In the genomic region with DNA sequence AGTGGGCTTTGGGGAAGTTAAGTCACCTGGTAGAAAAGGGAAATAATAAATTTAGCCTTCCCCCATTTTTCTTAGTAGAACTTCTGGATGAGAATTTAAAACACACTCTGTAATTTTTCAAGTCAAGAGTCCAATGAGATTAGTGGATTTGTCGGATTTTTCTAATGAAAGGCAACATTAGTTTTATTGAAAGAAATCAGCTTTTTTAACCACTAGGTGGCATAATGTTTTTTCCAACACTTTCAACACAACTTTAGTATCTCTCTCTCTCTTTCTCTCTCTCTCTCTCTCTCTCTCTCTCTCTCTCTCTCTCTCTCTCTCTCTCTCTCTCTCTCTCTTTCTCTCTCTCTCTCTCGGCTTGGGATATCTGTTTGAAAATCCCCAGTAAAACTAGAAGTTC, we compare ENCODE assay signal across 20 mouse cellular contexts.
A peak's percentile ranks its signal among the peaks of the same experiment; 100 is the strongest.
DNase-seq lines count a peak whose midpoint lies in the region; ATAC-seq and TF ChIP-seq lines count a peak whose summit lies in the region.
"Had no signal": no experiment of that assay in that cellular context is flagged by ENCODE, and none has a peak within 500 bp of the region (broad histone marks: within the 10 kb centered on the region; RNA-seq: fewer than 3 reads in every experiment).

No protein-coding gene starts in this region.

- no peaks in the 10 kb centered on the region for H3K4me1 ChIP-seq in heart, postnatal 0 days (ENCODE audit: control insufficient read depth, insufficient read depth)
- H3K4me1 ChIP-seq in heart, embryonic 11.5 days (ENCODE audit: control insufficient read depth, insufficient read depth, low read length) = no peaks in the 10 kb centered on the region
- no peaks in the 10 kb centered on the region for H3K4me1 ChIP-seq in limb, embryonic 14.5 days (ENCODE audit: control insufficient read depth, insufficient read depth, low read length)
- no peaks in the 10 kb centered on the region for H3K4me1 ChIP-seq in limb, embryonic 10.5 days
- no peaks in the 10 kb centered on the region for H3K4me1 ChIP-seq in CH12.LX (ENCODE audit: control insufficient read depth in 1 of 2, insufficient read depth in 2 of 2)
- H3K4me1 ChIP-seq in stomach, postnatal 0 days (replicated peaks; ENCODE audit: control insufficient read depth, insufficient read depth) = no peaks in the 10 kb centered on the region
- H3K4me1 ChIP-seq in neural tube, embryonic 15.5 days = no peaks in the 10 kb centered on the region
- H3K4me1 ChIP-seq: heart, embryonic 10.5 days; hindbrain, embryonic 10.5 days; limb, embryonic 13.5 days; liver, embryonic 15.5 days; midbrain, embryonic 10.5 days had no signal

- TF ChIP-seq CTCF in heart, postnatal 0 days (IDR thresholded peaks at IDR 0.05; ENCODE audit: low read depth) = 0 out of 2 replicates have a peak, but pooled peaks have one; percentile 17
- peak in 1 of 2 experiments; percentile 47; a peak in 2 of 4 replicates for TF ChIP-seq CTCF in CH12.LX (conservative IDR thresholded peaks at IDR 0.05 in 1 of 2, IDR thresholded peaks at IDR 0.05 in 1 of 2; ENCODE audit: low read depth in 2 of 2, low read length in 2 of 2)
- peak; percentile 32 for TF ChIP-seq CTCF in stomach, postnatal 0 days (IDR thresholded peaks at IDR 0.05; ENCODE audit: low read depth)

- no peak overlapping the region for H3K4me2 ChIP-seq in heart, postnatal 0 days (ENCODE audit: low read depth, low read length)
- no peak overlapping the region for H3K4me2 ChIP-seq in heart, embryonic 11.5 days
- no peak overlapping the region for H3K4me2 ChIP-seq in limb, embryonic 14.5 days (replicated peaks; ENCODE audit: low read depth, low read length, severe bottlenecking)
- H3K4me2 ChIP-seq in CH12.LX (ENCODE audit: insufficient read depth, low read depth, poor library complexity, severe bottlenecking) = no peak overlapping the region
- no peak overlapping the region for H3K4me2 ChIP-seq in stomach, postnatal 0 days (replicated peaks; ENCODE audit: low read depth)
- H3K4me2 ChIP-seq in neural tube, embryonic 15.5 days = no peak overlapping the region
- H3K4me2 ChIP-seq: limb, embryonic 13.5 days; liver, embryonic 15.5 days had no signal

- no peak for ATAC-seq in heart, postnatal 0 days (ENCODE audit: insufficient read depth, low read depth)
- ATAC-seq in heart, embryonic 11.5 days (replicated peaks; ENCODE audit: insufficient number of reproducible peaks, low FRiP score, low TSS enrichment) = no peak
- ATAC-seq in limb, embryonic 14.5 days (ENCODE audit: low FRiP score, low read depth) = no peak
- no peak for ATAC-seq in stomach, postnatal 0 days (ENCODE audit: low FRiP score, low TSS enrichment)
- no peak for ATAC-seq in neural tube, embryonic 15.5 days (ENCODE audit: low FRiP score)

- no peaks in the 10 kb centered on the region for H3K9me3 ChIP-seq in heart, postnatal 0 days (replicated peaks; ENCODE audit: control insufficient read depth, low read length)
- no peaks in the 10 kb centered on the region for H3K9me3 ChIP-seq in heart, embryonic 11.5 days (replicated peaks; ENCODE audit: control insufficient read depth, low read length)
- no peaks in the 10 kb centered on the region for H3K9me3 ChIP-seq in limb, embryonic 14.5 days (ENCODE audit: control insufficient read depth, low read length)
- H3K9me3 ChIP-seq in limb, embryonic 10.5 days (replicated peaks) = no peaks in the 10 kb centered on the region
- H3K9me3 ChIP-seq in CH12.LX (replicated peaks; ENCODE audit: low read length) = no peaks in the 10 kb centered on the region
- no peaks in the 10 kb centered on the region for H3K9me3 ChIP-seq in stomach, postnatal 0 days (ENCODE audit: control insufficient read depth, low read length)
- no peaks in the 10 kb centered on the region for H3K9me3 ChIP-seq in neural tube, embryonic 15.5 days (replicated peaks)
- H3K9me3 ChIP-seq: forebrain, embryonic 10.5 days; heart, embryonic 10.5 days; hindbrain, embryonic 10.5 days; limb, embryonic 13.5 days; liver, embryonic 15.5 days; midbrain, embryonic 10.5 days had no signal

- no peaks in the 10 kb centered on the region for H3K36me3 ChIP-seq in heart, postnatal 0 days (replicated peaks; ENCODE audit: control insufficient read depth, insufficient read depth, low read length)
- H3K36me3 ChIP-seq in heart, embryonic 11.5 days (ENCODE audit: control insufficient read depth, insufficient read depth, low read length) = no peaks in the 10 kb centered on the region
- no peaks in the 10 kb centered on the region for H3K36me3 ChIP-seq in limb, embryonic 14.5 days (ENCODE audit: control insufficient read depth, insufficient read depth, low read length)
- no peaks in the 10 kb centered on the region for H3K36me3 ChIP-seq in limb, embryonic 10.5 days
- H3K36me3 ChIP-seq in CH12.LX (replicated peaks in 1 of 2; ENCODE audit: control insufficient read depth in 1 of 2, insufficient read depth in 1 of 2, low read length in 1 of 2) = no peaks in the 10 kb centered on the region
- no peaks in the 10 kb centered on the region for H3K36me3 ChIP-seq in stomach, postnatal 0 days (ENCODE audit: control insufficient read depth, insufficient read depth, low read length)
- no peaks in the 10 kb centered on the region for H3K36me3 ChIP-seq in neural tube, embryonic 15.5 days
- H3K36me3 ChIP-seq: forebrain, embryonic 10.5 days; heart, embryonic 10.5 days; hindbrain, embryonic 10.5 days; limb, embryonic 13.5 days; liver, embryonic 15.5 days; midbrain, embryonic 10.5 days had no signal

- no peaks in the 10 kb centered on the region for H3K27me3 ChIP-seq in heart, postnatal 0 days (ENCODE audit: control insufficient read depth, insufficient read depth, low read length)
- no peaks in the 10 kb centered on the region for H3K27me3 ChIP-seq in heart, embryonic 11.5 days (ENCODE audit: control insufficient read depth, insufficient read depth, low read length)
- H3K27me3 ChIP-seq in limb, embryonic 14.5 days (ENCODE audit: control insufficient read depth, insufficient read depth, low read length) = no peaks in the 10 kb centered on the region
- no peaks in the 10 kb centered on the region for H3K27me3 ChIP-seq in limb, embryonic 10.5 days (ENCODE audit: low read depth, poor library complexity, severe bottlenecking)
- no peaks in the 10 kb centered on the region for H3K27me3 ChIP-seq in CH12.LX (replicated peaks)
- H3K27me3 ChIP-seq in stomach, postnatal 0 days (ENCODE audit: control insufficient read depth, insufficient read depth, low read length) = no peaks in the 10 kb centered on the region
- H3K27me3 ChIP-seq in neural tube, embryonic 15.5 days (replicated peaks) = no peaks in the 10 kb centered on the region
- H3K27me3 ChIP-seq: limb, embryonic 13.5 days; liver, embryonic 15.5 days had no signal

- TF ChIP-seq POLR2A in limb, embryonic 14.5 days (IDR thresholded peaks at IDR 0.05; ENCODE audit: borderline replicate concordance, extremely low read depth, insufficient read depth, insufficient read length) = no peak
- no peak for TF ChIP-seq POLR2A in CH12.LX (IDR thresholded peaks at IDR 0.05; ENCODE audit: low read depth, low read length)

- no peak overlapping the region for H3K27ac ChIP-seq in heart, postnatal 0 days (ENCODE audit: low read depth)
- H3K27ac ChIP-seq in heart, embryonic 11.5 days (ENCODE audit: low read depth, low read length) = no peak overlapping the region
- H3K27ac ChIP-seq in limb, embryonic 14.5 days (replicated peaks; ENCODE audit: low read depth, low read length) = no peak overlapping the region
- no peak overlapping the region for H3K27ac ChIP-seq in limb, embryonic 10.5 days
- no peak overlapping the region for H3K27ac ChIP-seq in CH12.LX (ENCODE audit: insufficient read depth, low read depth)
- H3K27ac ChIP-seq in stomach, postnatal 0 days (replicated peaks) = no peak overlapping the region
- H3K27ac ChIP-seq in neural tube, embryonic 15.5 days (replicated peaks) = no peak overlapping the region
- H3K27ac ChIP-seq: forebrain, embryonic 10.5 days; gastrocnemius, adult 2 months; heart, embryonic 10.5 days; hindbrain, embryonic 10.5 days; limb, embryonic 13.5 days; liver, embryonic 15.5 days; macrophage; midbrain, embryonic 10.5 days had no signal

- WGBS in heart, postnatal 0 days = 54% methylated on average over 2 of the region's 2 CpGs
- WGBS in heart, embryonic 11.5 days (ENCODE audit: insufficient replicate concordance) = 77% methylated on average over 2 of the region's 2 CpGs
- 66% methylated on average over 2 of the region's 2 CpGs for WGBS in limb, embryonic 14.5 days
- WGBS in limb, embryonic 10.5 days = 83% methylated on average over 2 of the region's 2 CpGs
- 61% methylated on average over 2 of the region's 2 CpGs for WGBS in stomach, postnatal 0 days
- WGBS in neural tube, embryonic 15.5 days = 85% methylated on average over 2 of the region's 2 CpGs

- no peaks in the 10 kb centered on the region for H3K79me2 ChIP-seq in CH12.LX (replicated peaks; ENCODE audit: control insufficient read depth, extremely low read depth, insufficient read depth, poor library complexity, severe bottlenecking)

- no peak for TF ChIP-seq EP300 in heart, postnatal 0 days (IDR thresholded peaks at IDR 0.05; ENCODE audit: low read depth)
- no peak for TF ChIP-seq EP300 in CH12.LX (IDR thresholded peaks at IDR 0.05; ENCODE audit: low read length)
- TF ChIP-seq EP300 in stomach, postnatal 0 days (optimal IDR thresholded peaks at IDR 0.05) = no peak

- no peak for TF ChIP-seq RAD21 in CH12.LX (IDR thresholded peaks at IDR 0.05; ENCODE audit: low read depth, low read length)

- no peak overlapping the region for H3K9ac ChIP-seq in heart, postnatal 0 days (replicated peaks; ENCODE audit: low read depth, low read length)
- H3K9ac ChIP-seq in heart, embryonic 11.5 days (ENCODE audit: low read depth, low read length) = no peak overlapping the region
- no peak overlapping the region for H3K9ac ChIP-seq in limb, embryonic 14.5 days (ENCODE audit: low read depth, low read length, severe bottlenecking)
- no peak overlapping the region for H3K9ac ChIP-seq in CH12.LX (ENCODE audit: insufficient read depth, low read depth)
- H3K9ac ChIP-seq in stomach, postnatal 0 days (ENCODE audit: low read length) = no peak overlapping the region
- H3K9ac ChIP-seq in neural tube, embryonic 15.5 days (replicated peaks) = no peak overlapping the region
- H3K9ac ChIP-seq: limb, embryonic 13.5 days; liver, embryonic 15.5 days had no signal

- dilution Hi-C loops in CH12.LX (cut with MboI; ENCODE audit: extremely low pct_ligation_motif_present, extremely low pct_unique_long_range_greater_than_20kb, low sequenced_read_pairs) = no loop called here

- no peak overlapping the region for H3K4me3 ChIP-seq in heart, postnatal 0 days (ENCODE audit: low read depth, low read length)
- no peak overlapping the region for H3K4me3 ChIP-seq in heart, embryonic 11.5 days (ENCODE audit: low read depth, low read length)
- no peak overlapping the region for H3K4me3 ChIP-seq in limb, embryonic 14.5 days (replicated peaks; ENCODE audit: low read length)
- no peak overlapping the region for H3K4me3 ChIP-seq in limb, embryonic 10.5 days
- H3K4me3 ChIP-seq in CH12.LX (replicated peaks in 1 of 3; ENCODE audit: low read depth in 2 of 3, low read length in 2 of 3, poor library complexity in 1 of 3) = no peak overlapping the region
- no peak overlapping the region for H3K4me3 ChIP-seq in stomach, postnatal 0 days (ENCODE audit: low read depth, low read length)
- no peak overlapping the region for H3K4me3 ChIP-seq in neural tube, embryonic 15.5 days (replicated peaks)
- H3K4me3 ChIP-seq: forebrain, embryonic 10.5 days; gastrocnemius, adult 2 months; heart, embryonic 10.5 days; hindbrain, embryonic 10.5 days; limb, embryonic 13.5 days; liver, embryonic 15.5 days; midbrain, embryonic 10.5 days had no signal

- in situ Hi-C loops in CH12.LX (cut with MboI; ENCODE audit: low pct_ligation_motif_present, low pct_unique_long_range_greater_than_20kb, low sequenced_read_pairs) = no loop called here

- no peak for DNase-seq in heart, postnatal 0 days (ENCODE audit: low spot score)
- peak; percentile 35 for DNase-seq in limb, embryonic 14.5 days (ENCODE audit: low spot score)
- DNase-seq in limb, embryonic 10.5 days (ENCODE audit: low spot score) = no peak
- no peak for DNase-seq in CH12.LX (ENCODE audit: extremely low read depth)
- no peak for DNase-seq in stomach, postnatal 0 days (ENCODE audit: low spot score)
- DNase-seq: cerebellum, adult 9-10 months; gastrocnemius, adult 2 months; heart, postnatal 10 days; kidney, adult 2 months; kidney, postnatal 10 days; spleen, adult 18-20 months had no signal
